Mouse (Mus musculus) cerebellum, adult 2 months (tissue): Measurements from ENCODE around the gene Ssh1. TPM values are rescaled to one million over a fixed set of nuclear protein-coding genes. Genes with fewer than 3 reads are reported as not detected.

ENCODE experiments used
- DNase-seq, 2 experiments: peaks; one replicate each; pipeline ENCODE4 v3.0.0; 2021
- H3K27ac ChIP-seq: fragments of 200-500 bp; 2 replicates; pipeline ENCODE4 v1.5.1; 2012; ENCODE audit warnings: low read length, control low read depth, inconsistent platforms; ENCODE audit not compliant: insufficient read depth
- H3K27me3 ChIP-seq: fragments of 200-500 bp; 2 replicates; pipeline ENCODE4 v1.6.1; 2012; ENCODE audit warnings: inconsistent platforms, mild to moderate bottlenecking, low read length, moderate library complexity; ENCODE audit not compliant: control insufficient read depth, insufficient read depth
- H3K4me1 ChIP-seq: fragments of 200-500 bp; 2 replicates; pipeline ENCODE4 v1.6.1; 2011; ENCODE audit warnings: low read length; ENCODE audit not compliant: control insufficient read depth, insufficient read depth
- H3K4me3 ChIP-seq: fragments of 200-500 bp; replicated peaks from 2 replicates; pipeline ENCODE3; 2011; ENCODE audit warnings: mild to moderate bottlenecking, low read depth, low read length, control low read depth; ENCODE audit not compliant: insufficient read depth
- CTCF ChIP-seq: fragments of 200-500 bp; IDR thresholded peaks from 2 replicates; pipeline ENCODE4 v1.5.1; 2011; ENCODE audit warnings: low read depth, mild to moderate bottlenecking, control low read depth, low read length, moderate library complexity, borderline replicate concordance; ENCODE audit not compliant: insufficient read depth
- POLR2A ChIP-seq: fragments of 200-500 bp; IDR thresholded peaks from 2 replicates; pipeline ENCODE4 v1.6.1; 2011; ENCODE audit warnings: low read length, control low read depth, borderline replicate concordance; ENCODE audit not compliant: insufficient read depth
- WGBS: fragments of 180-500 bp; shearing (Covaris S2); methylation state at CpG from one replicate; pipeline ENCODE4 v1.1.7; 2018; 5-methylcytosine and 5-hydroxymethylcytosine counted together
- polyA plus RNA-seq: library from polyadenylated mRNA; depleted of rRNA; stranded (reverse); fragments of >200 nt; gene quantifications from 2 replicates; pipeline ENCODE4 v1.2.3, GENCODE M21; 2012

The Ssh1 gene
- polyA plus RNA-seq, 1 experiment = 16.7 TPM

- TF ChIP-seq POLR2A (no peak), CTCF (no peak)
- Histone ChIP-seq H3K27me3 (no peaks in the 10 kb centered on the region), H3K4me1 (no peaks in the 10 kb centered on the region; the same call in 1 of the 2 replicates), H3K27ac (no peak overlapping the region), H3K4me3 (no peak overlapping the region)
- no peak for DNase-seq
- 34% methylated on average over 18 of the region's 18 CpGs for WGBS
Measured at GRCm38 (mm10) chr5:113930648-113931609, 62.8 kb downstream of the Ssh1 start.

GRCm38 (mm10) chr5:113929950-113930647 lies 63.6 kb downstream of the Ssh1 start:
- Histone ChIP-seq H3K27me3 (no peaks in the 10 kb centered on the region), H3K4me3 (no peak overlapping the region), H3K27ac (no peak overlapping the region), H3K4me1 (no peaks in the 10 kb centered on the region; the same call in 1 of the 2 replicates)
- 51% methylated on average over 10 of the region's 10 CpGs for WGBS
- no peak for DNase-seq
- TF ChIP-seq POLR2A (no peak), CTCF (no peak)

- Histone ChIP-seq H3K27me3 (no peaks in the 10 kb centered on the region), H3K27ac (no peak overlapping the region), H3K4me1 (no peaks in the 10 kb centered on the region; the same call in 1 of the 2 replicates), H3K4me3 (no peak overlapping the region)
- 66% methylated on average over 10 of the region's 10 CpGs for WGBS
- DNase-seq = no peak
- TF ChIP-seq POLR2A = no peak
- no peak for TF ChIP-seq CTCF
Measured at GRCm38 (mm10) chr5:113929526-113929925, 64.2 kb downstream of the Ssh1 start.

- DNase-seq = no peak
- Histone ChIP-seq H3K4me3 (no peak overlapping the region), H3K27me3 (no peaks in the 10 kb centered on the region), H3K4me1 (peaks cover 9% of the 10 kb centered on the region), H3K27ac (no peak overlapping the region)
- 85% methylated on average over 4 of the region's 4 CpGs for WGBS
- TF ChIP-seq CTCF (no peak), POLR2A (no peak)
Measured at GRCm38 (mm10) chr5:113924608-113925007, 69.1 kb downstream of the Ssh1 start.

- 25% methylated on average over 6 of the region's 6 CpGs for WGBS
- DNase-seq = peak; percentile 80 to 87
- TF ChIP-seq CTCF (no peak), POLR2A (no peak)
- Histone ChIP-seq H3K4me3 (no peak overlapping the region), H3K27ac (no peak overlapping the region), H3K4me1 (peaks cover 9% of the 10 kb centered on the region), H3K27me3 (no peaks in the 10 kb centered on the region)
Measured at GRCm38 (mm10) chr5:113921310-113922166, 72.2 kb downstream of the Ssh1 start.

GRCm38 (mm10) chr5:113919060-113919459 lies 74.6 kb downstream of the Ssh1 start:
- Histone ChIP-seq H3K4me1 (peaks cover 9% of the 10 kb centered on the region), H3K27me3 (no peaks in the 10 kb centered on the region), H3K27ac (no peak overlapping the region), H3K4me3 (no peak overlapping the region)
- 88% methylated on average over 7 of the region's 7 CpGs for WGBS
- DNase-seq = no peak
- no peak for TF ChIP-seq POLR2A
- TF ChIP-seq CTCF = no peak

GRCm38 (mm10) chr5:113918654-113919053 lies 75.0 kb downstream of the Ssh1 start:
- Histone ChIP-seq H3K27me3 (no peaks in the 10 kb centered on the region), H3K4me1 (peaks cover 9% of the 10 kb centered on the region), H3K4me3 (no peak overlapping the region), H3K27ac (no peak overlapping the region)
- DNase-seq = no peak
- 82% methylated on average over 9 of the region's 9 CpGs for WGBS
- TF ChIP-seq CTCF (no peak), POLR2A (no peak)
